19 mouse cellular contexts compared by ENCODE assay signal in the genomic region with DNA sequence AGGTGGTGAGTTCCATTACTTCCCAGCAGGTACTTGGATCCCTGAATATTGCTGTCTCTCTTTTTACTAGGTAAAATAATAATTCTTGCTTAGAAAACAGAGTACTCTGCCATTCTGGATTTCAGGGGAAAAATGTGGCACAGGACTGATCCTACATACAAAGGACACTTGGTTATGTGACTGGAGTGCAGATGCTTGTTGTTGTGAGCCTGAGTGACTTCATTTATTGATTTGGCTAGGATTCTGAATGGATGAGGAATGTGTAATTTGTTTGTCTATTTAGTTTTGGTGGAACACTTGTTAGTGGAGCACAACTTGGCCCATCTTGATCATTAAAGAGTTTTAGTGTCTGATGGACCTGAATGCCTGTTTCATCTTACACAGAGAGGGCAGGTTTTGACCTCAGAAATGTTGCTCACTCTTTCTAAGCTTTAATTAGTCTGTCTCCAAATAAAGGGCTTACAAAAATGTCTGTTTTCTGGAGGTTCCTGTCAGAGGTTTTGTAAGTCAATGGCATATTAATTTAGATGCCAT.
DNase-seq lines count a peak whose midpoint lies in the region; ATAC-seq and TF ChIP-seq lines count a peak whose summit lies in the region.
"Had no signal": no experiment of that assay in that cellular context is flagged by ENCODE, and none has a peak within 500 bp of the region (broad histone marks: within the 10 kb centered on the region; RNA-seq: fewer than 3 reads in every experiment).

No protein-coding gene starts in this region.

- no peak overlapping the region for H3K4me2 ChIP-seq in forebrain, embryonic 14.5 days (ENCODE audit: low read length)
- no peak overlapping the region for H3K4me2 ChIP-seq in forebrain, embryonic 11.5 days (ENCODE audit: low read depth, low read length, severe bottlenecking)
- no peak overlapping the region for H3K4me2 ChIP-seq in forebrain, postnatal 0 days (ENCODE audit: low read depth)
- H3K4me2 ChIP-seq in hindbrain, postnatal 0 days (ENCODE audit: low read depth, low read length) = no peak overlapping the region
- H3K4me2 ChIP-seq: embryonic facial prominence, embryonic 12.5 days had no signal

- H3K4me3 ChIP-seq in forebrain, embryonic 14.5 days (ENCODE audit: low read depth, low read length) = no peak overlapping the region
- no peak overlapping the region for H3K4me3 ChIP-seq in forebrain, embryonic 11.5 days (ENCODE audit: low read depth, low read length)
- no peak overlapping the region for H3K4me3 ChIP-seq in forebrain, postnatal 0 days (ENCODE audit: low read depth, low read length)
- no peak overlapping the region for H3K4me3 ChIP-seq in hindbrain, postnatal 0 days (ENCODE audit: low read length)
- H3K4me3 ChIP-seq: embryonic facial prominence, embryonic 10.5 days; embryonic facial prominence, embryonic 12.5 days had no signal

- ATAC-seq in forebrain, embryonic 14.5 days = peak; percentile 62
- no peak for ATAC-seq in forebrain, embryonic 11.5 days (replicated peaks; ENCODE audit: low FRiP score)
- peak; percentile 32; the same call in 1 of the 2 replicates for ATAC-seq in forebrain, postnatal 0 days
- ATAC-seq in hindbrain, postnatal 0 days = no peak
- ATAC-seq: activated CD4-positive, CD25-positive, alpha-beta regulatory T cell, adult 4 months; Patski had no signal

- TF ChIP-seq POLR2A in brain, embryonic 14.5 days (IDR thresholded peaks at IDR 0.05; ENCODE audit: borderline replicate concordance, extremely low read depth, insufficient read depth, insufficient read length, poor library complexity, severe bottlenecking) = no peak

- peak; percentile 56 for DNase-seq in forebrain, embryonic 14.5 days (ENCODE audit: low spot score)
- no peak for DNase-seq in forebrain, embryonic 11.5 days (ENCODE audit: low spot score)
- DNase-seq in Muller cell, postnatal 12 days (ENCODE audit: inconsistent ontology term) = peak; percentile 76
- peak; percentile 78 for DNase-seq in brain, embryonic 14.5 days (ENCODE audit: low read depth)
- peak; percentile 0 for DNase-seq in forebrain, postnatal 0 days
- no peak for DNase-seq in left cerebral cortex, postnatal 4 days
- no peak for DNase-seq in hindbrain, postnatal 0 days (ENCODE audit: low spot score)
- DNase-seq: adrenal gland, adult 8-10 months; adrenal gland, postnatal 14 days; adrenal gland, postnatal 36 days; cerebellum, adult 11 months; cerebellum, adult 18-20 months; cerebellum, adult 8-10 months; cerebellum, adult 9-11 months; cerebellum, postnatal 36 days had no signal

- H3K4me1 ChIP-seq in forebrain, embryonic 14.5 days (ENCODE audit: control insufficient read depth, insufficient read depth, low read length) = no peaks in the 10 kb centered on the region
- no peaks in the 10 kb centered on the region for H3K4me1 ChIP-seq in forebrain, embryonic 11.5 days (replicated peaks; ENCODE audit: control insufficient read depth, insufficient read depth, low read length)
- no peaks in the 10 kb centered on the region for H3K4me1 ChIP-seq in forebrain, postnatal 0 days (ENCODE audit: insufficient read depth)
- no peaks in the 10 kb centered on the region for H3K4me1 ChIP-seq in hindbrain, postnatal 0 days (ENCODE audit: insufficient read depth, low read length)
- H3K4me1 ChIP-seq: embryonic facial prominence, embryonic 10.5 days; embryonic facial prominence, embryonic 12.5 days had no signal

- H3K27me3 ChIP-seq in forebrain, embryonic 14.5 days (replicated peaks; ENCODE audit: control insufficient read depth, insufficient read depth, low read length) = no peaks in the 10 kb centered on the region
- no peaks in the 10 kb centered on the region for H3K27me3 ChIP-seq in forebrain, embryonic 11.5 days (ENCODE audit: control insufficient read depth, insufficient read depth, low read length)
- H3K27me3 ChIP-seq in forebrain, postnatal 0 days (ENCODE audit: insufficient read depth, low read length) = no peaks in the 10 kb centered on the region
- no peaks in the 10 kb centered on the region for H3K27me3 ChIP-seq in hindbrain, postnatal 0 days (ENCODE audit: insufficient read depth, low read length)
- H3K27me3 ChIP-seq: embryonic facial prominence, embryonic 12.5 days; Patski had no signal

- intact Hi-C loops in left cerebral cortex, postnatal 4 days (cut with DNase I) = no loop called here

- no peak overlapping the region for H3K9ac ChIP-seq in forebrain, embryonic 14.5 days (ENCODE audit: low read length)
- H3K9ac ChIP-seq in forebrain, embryonic 11.5 days (ENCODE audit: low read length) = no peak overlapping the region
- H3K9ac ChIP-seq in forebrain, postnatal 0 days = no peak overlapping the region
- H3K9ac ChIP-seq in hindbrain, postnatal 0 days (replicated peaks; ENCODE audit: low read length) = no peak overlapping the region
- H3K9ac ChIP-seq: embryonic facial prominence, embryonic 12.5 days had no signal

- no peaks in the 10 kb centered on the region for H3K36me3 ChIP-seq in forebrain, embryonic 14.5 days (ENCODE audit: control insufficient read depth, insufficient read depth, low read length)
- H3K36me3 ChIP-seq in forebrain, embryonic 11.5 days (ENCODE audit: control insufficient read depth, insufficient read depth, low read length) = no peaks in the 10 kb centered on the region
- H3K36me3 ChIP-seq in forebrain, postnatal 0 days (ENCODE audit: insufficient read depth) = no peaks in the 10 kb centered on the region
- no peaks in the 10 kb centered on the region for H3K36me3 ChIP-seq in hindbrain, postnatal 0 days (ENCODE audit: insufficient read depth, low read length)
- H3K36me3 ChIP-seq: embryonic facial prominence, embryonic 10.5 days; embryonic facial prominence, embryonic 12.5 days had no signal

- no peak for TF ChIP-seq CTCF in brain, embryonic 14.5 days (IDR thresholded peaks at IDR 0.05; ENCODE audit: borderline replicate concordance, extremely low read depth, insufficient read depth, insufficient read length)
- no peak for TF ChIP-seq CTCF in forebrain, postnatal 0 days (IDR thresholded peaks at IDR 0.05; ENCODE audit: low read depth)
- no peak for TF ChIP-seq CTCF in hindbrain, postnatal 0 days (IDR thresholded peaks at IDR 0.05; ENCODE audit: low read depth)

- no peaks in the 10 kb centered on the region for H3K9me3 ChIP-seq in forebrain, embryonic 14.5 days (replicated peaks; ENCODE audit: control insufficient read depth, low read length)
- H3K9me3 ChIP-seq in forebrain, embryonic 11.5 days (ENCODE audit: control insufficient read depth, low read length) = no peaks in the 10 kb centered on the region
- H3K9me3 ChIP-seq in forebrain, postnatal 0 days (ENCODE audit: low read length) = no peaks in the 10 kb centered on the region
- no peaks in the 10 kb centered on the region for H3K9me3 ChIP-seq in hindbrain, postnatal 0 days (ENCODE audit: low read length)
- H3K9me3 ChIP-seq: embryonic facial prominence, embryonic 10.5 days; embryonic facial prominence, embryonic 12.5 days had no signal

- H3K27ac ChIP-seq in forebrain, embryonic 14.5 days (ENCODE audit: low read depth, low read length) = no peak overlapping the region
- no peak overlapping the region for H3K27ac ChIP-seq in forebrain, embryonic 11.5 days (ENCODE audit: low read depth, low read length)
- no peak overlapping the region for H3K27ac ChIP-seq in forebrain, postnatal 0 days (ENCODE audit: low read depth, low read length)
- H3K27ac ChIP-seq in hindbrain, postnatal 0 days = no peak overlapping the region
- H3K27ac ChIP-seq: embryonic facial prominence, embryonic 10.5 days; embryonic facial prominence, embryonic 12.5 days had no signal

Comparison
In these comparisons a context has a peak if more than half of its experiments do, and no peak if none do; other contexts are left out.
1. ATAC-seq: peak in forebrain, embryonic 14.5 days (single experiment) and forebrain, postnatal 0 days (single experiment); none in forebrain, embryonic 11.5 days (single experiment) and hindbrain, postnatal 0 days (single experiment).
2. DNase-seq: peak in forebrain, embryonic 14.5 days (single experiment), Muller cell, postnatal 12 days (single experiment), brain, embryonic 14.5 days (single experiment) and forebrain, postnatal 0 days (single experiment); none in forebrain, embryonic 11.5 days (single experiment), left cerebral cortex, postnatal 4 days (single experiment) and hindbrain, postnatal 0 days (single experiment).